Mouse (Mus musculus) limb, embryonic 12.5 days (tissue): Measurements from ENCODE around the gene Actn4. TPM values are rescaled to one million over a fixed set of nuclear protein-coding genes. Genes with fewer than 3 reads are reported as not detected.

ENCODE experiments used
- ATAC-seq: fragments of 200-750 bp; cut with Nextera tagmentation; 2 replicates; pipeline ENCODE4 v1.8.0; 2017; ENCODE audit warnings: low read depth, moderate TSS enrichment; ENCODE audit not compliant: insufficient number of reproducible peaks, insufficient read depth, low FRiP score, low TSS enrichment
- H3K27ac ChIP-seq: fragments of 300-500 bp; sonication (generic); 2 replicates; pipeline ENCODE4 v1.5.1; 2016; ENCODE audit warnings: mild to moderate bottlenecking, moderate library complexity
- H3K27me3 ChIP-seq: fragments of 300-500 bp; sonication (generic); 2 replicates; pipeline ENCODE4 v1.6.1; 2016; ENCODE audit warnings: mild to moderate bottlenecking, moderate library complexity
- H3K36me3 ChIP-seq: fragments of 300-500 bp; sonication (generic); 2 replicates; pipeline ENCODE4 v1.6.1; 2016; ENCODE audit warnings: mild to moderate bottlenecking, moderate library complexity
- H3K4me1 ChIP-seq: fragments of 300-500 bp; sonication (generic); replicated peaks from 2 replicates; pipeline ENCODE4 v1.6.1; 2016
- H3K4me2 ChIP-seq: fragments of 300-500 bp; sonication (generic); 2 replicates; pipeline ENCODE4 v1.6.1; 2016; ENCODE audit warnings: mild to moderate bottlenecking, moderate library complexity
- H3K4me3 ChIP-seq: fragments of 300-500 bp; sonication (generic); replicated peaks from 2 replicates; pipeline ENCODE4 v1.5.1; 2016; ENCODE audit warnings: mild to moderate bottlenecking
- H3K9ac ChIP-seq: fragments of 300-500 bp; sonication (generic); replicated peaks from 2 replicates; pipeline ENCODE4 v1.6.1; 2016; ENCODE audit warnings: mild to moderate bottlenecking, moderate library complexity
- H3K9me3 ChIP-seq: fragments of 300-500 bp; sonication (generic); 2 replicates; pipeline ENCODE4 v1.6.1; 2016; ENCODE audit warnings: mild to moderate bottlenecking, moderate library complexity
- WGBS: fragments of 180-500 bp; shearing (Covaris S2); methylation state at CpG from one replicate; pipeline ENCODE4 v1.1.7; 2016; 5-methylcytosine and 5-hydroxymethylcytosine counted together
- polyA plus RNA-seq: library from polyadenylated mRNA; unstranded; fragments of >200 nt; fragmentation: Nextera tagmentation; extraction: Ambion mirVana; gene quantifications from 2 replicates; pipeline ENCODE4 v1.2.1, GENCODE M21; 2016

The Actn4 gene
- polyA plus RNA-seq, 1 experiment from 2014 or later: 269 TPM

DNA sequence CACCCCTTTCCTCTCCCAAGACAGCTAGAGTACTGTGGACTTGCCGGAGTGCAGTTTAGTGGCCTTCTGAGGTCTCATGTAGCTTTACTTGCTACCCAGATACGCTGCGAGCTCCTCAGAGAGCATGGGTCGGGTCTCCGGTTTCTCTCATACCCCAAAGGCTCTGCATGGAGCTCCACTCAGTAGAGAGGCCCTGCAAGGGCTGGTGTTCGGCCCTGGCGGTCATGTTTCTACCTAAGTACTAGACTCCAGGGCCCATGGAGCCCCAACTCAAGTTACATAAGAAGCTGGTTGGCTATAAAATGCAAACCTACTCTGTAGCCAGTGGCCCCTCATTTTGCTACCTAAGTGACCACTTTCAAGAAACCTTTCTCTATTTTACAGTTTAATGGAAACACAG, 13.4 kb downstream of the Actn4 start:
- peaks cover 95% of the 10 kb centered on the region for H3K4me1 ChIP-seq
- H3K27ac ChIP-seq: peak overlapping the region; percentile 97
- H3K9ac ChIP-seq: 0 out of 2 replicates have a peak overlapping the region, but pooled peaks have one; percentile 1
- peaks cover 6% of the 10 kb centered on the region; the same call in 1 of the 2 replicates for H3K36me3 ChIP-seq
- no peaks in the 10 kb centered on the region for H3K27me3 ChIP-seq
- H3K4me3 ChIP-seq: peak overlapping the region; percentile 8; the same call in 1 of the 2 replicates
- 63% methylated on average over 7 of the region's 7 CpGs for WGBS
- peak overlapping the region; percentile 20 for H3K4me2 ChIP-seq
- no peak for ATAC-seq
- H3K9me3 ChIP-seq: no peaks in the 10 kb centered on the region

DNA sequence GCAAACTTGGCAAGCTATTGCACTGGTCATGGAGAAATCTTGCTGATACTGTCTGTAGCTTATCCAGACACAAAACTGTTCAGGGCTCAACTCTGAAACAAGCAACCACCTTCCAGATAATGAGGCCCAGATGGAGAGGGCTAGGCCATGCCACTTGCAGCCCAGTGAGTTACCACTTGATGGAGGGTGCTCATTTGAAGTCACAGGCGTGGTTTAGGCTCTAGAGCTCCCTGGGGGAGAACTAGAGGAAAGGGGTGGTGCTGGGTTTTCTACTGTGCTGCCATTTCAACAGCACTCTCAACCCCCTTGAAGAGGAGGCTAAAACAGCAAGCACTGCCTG, 15.9 kb downstream of the Actn4 start:
- Histone ChIP-seq H3K4me2 (peak overlapping the region; percentile 39), H3K36me3 (peaks cover 26% of the 10 kb centered on the region; the same call in 1 of the 2 replicates), H3K4me1 (peaks cover 86% of the 10 kb centered on the region), H3K27ac (peak overlapping the region; percentile 97), H3K9ac (peak overlapping the region; percentile 13; the same call in 1 of the 2 replicates), H3K27me3 (no peaks in the 10 kb centered on the region), H3K4me3 (no peak overlapping the region), H3K9me3 (no peaks in the 10 kb centered on the region)
- ATAC-seq: no peak
- WGBS: 0% methylated on average over 1 of the region's 1 CpGs

DNA sequence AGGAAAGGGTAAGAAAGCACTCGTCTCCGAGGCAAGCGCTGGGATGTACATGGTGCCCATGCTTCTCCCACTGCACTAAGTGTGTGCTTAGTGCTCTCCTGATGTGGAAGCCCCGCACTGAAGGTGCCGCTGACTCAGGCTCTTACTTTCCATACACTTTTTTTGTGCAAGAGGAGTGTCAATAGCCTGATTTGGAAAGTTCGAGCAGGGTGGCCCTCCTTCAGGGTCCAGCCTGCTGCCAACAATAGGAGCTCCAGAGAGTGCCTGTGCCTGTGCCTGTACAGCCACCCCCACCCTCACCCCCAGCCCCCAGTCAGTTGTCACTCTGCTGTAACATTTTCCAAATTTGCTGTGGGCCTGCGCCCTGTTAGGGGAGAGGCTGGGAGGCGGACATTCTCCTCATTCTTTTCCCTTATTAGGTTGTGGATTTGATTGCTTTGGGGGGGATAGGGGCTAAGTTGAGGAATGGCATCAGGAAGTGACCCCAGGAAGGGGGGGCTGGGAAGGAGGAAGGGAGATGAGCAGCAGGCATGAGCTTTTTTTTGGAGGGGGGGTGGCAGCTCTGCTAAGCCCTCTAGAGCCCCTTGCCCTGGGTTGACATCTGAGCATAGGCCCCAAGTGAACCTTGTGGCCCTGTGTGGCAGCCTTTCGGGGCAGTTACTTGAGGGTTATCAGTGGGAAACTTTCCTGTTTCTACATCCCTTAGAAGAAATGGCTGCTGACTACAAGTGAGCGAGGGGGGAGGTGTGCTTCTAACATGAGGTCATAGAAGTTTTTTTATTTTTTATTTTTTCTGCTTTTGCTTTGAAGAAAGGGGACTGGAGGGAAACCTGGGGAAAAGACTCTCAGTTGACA, 16.5 kb downstream of the Actn4 start:
- peak overlapping the region; percentile 13; the same call in 1 of the 2 replicates for H3K9ac ChIP-seq
- no peaks in the 10 kb centered on the region for H3K27me3 ChIP-seq
- no peaks in the 10 kb centered on the region for H3K9me3 ChIP-seq
- H3K27ac ChIP-seq: peak overlapping the region; percentile 97
- peak; percentile 80 for ATAC-seq
- H3K36me3 ChIP-seq: peaks cover 24% of the 10 kb centered on the region; the same call in 1 of the 2 replicates
- 8% methylated on average over 10 of the region's 10 CpGs for WGBS
- H3K4me2 ChIP-seq: peak overlapping the region; percentile 39
- peaks cover 84% of the 10 kb centered on the region for H3K4me1 ChIP-seq
- 0 out of 2 replicates have a peak overlapping the region, but pooled peaks have one; percentile 6 for H3K4me3 ChIP-seq

DNA sequence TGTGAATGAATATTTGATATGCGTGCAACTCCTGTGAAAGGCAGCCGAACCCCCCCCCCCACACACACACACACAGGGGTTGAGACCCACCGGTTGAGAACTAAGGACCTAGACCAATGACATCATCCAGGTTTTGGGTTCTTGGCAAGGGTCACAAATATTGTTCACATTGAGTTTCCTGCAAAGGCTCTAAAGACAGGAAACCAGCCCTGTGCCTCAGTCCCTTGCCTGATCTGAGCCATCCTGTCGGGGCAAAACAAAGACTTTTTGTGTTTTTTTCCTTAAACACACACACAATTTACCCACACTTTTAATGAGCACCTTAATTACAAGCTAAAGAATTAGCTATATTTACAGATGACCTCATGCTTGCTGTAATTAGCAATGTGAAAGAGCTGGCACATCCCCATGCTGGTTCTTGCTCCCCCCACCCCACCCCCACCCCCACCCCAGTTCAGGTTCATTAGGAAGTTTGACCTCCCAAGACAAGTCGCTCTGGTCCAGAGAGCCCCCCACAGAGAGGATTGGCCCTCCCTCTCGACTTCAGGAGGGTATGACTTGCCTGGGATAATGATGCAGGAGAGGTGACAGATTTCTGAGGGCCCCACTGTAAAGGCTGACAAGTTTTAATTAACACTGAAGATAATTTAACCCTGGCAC, 17.3 kb downstream of the Actn4 start:
- H3K27ac ChIP-seq: peak overlapping the region; percentile 97
- peak; percentile 26; the same call in 1 of the 2 replicates for ATAC-seq
- H3K4me1 ChIP-seq: peaks cover 84% of the 10 kb centered on the region
- 0 out of 2 replicates have a peak overlapping the region, but pooled peaks have one; percentile 13 for H3K9ac ChIP-seq
- 39% methylated on average over 6 of the region's 6 CpGs for WGBS
- H3K4me3 ChIP-seq: 0 out of 2 replicates have a peak overlapping the region, but pooled peaks have one; percentile 6
- peaks cover 27% of the 10 kb centered on the region; the same call in 1 of the 2 replicates for H3K36me3 ChIP-seq
- no peaks in the 10 kb centered on the region for H3K27me3 ChIP-seq
- peak overlapping the region; percentile 39 for H3K4me2 ChIP-seq
- H3K9me3 ChIP-seq: no peaks in the 10 kb centered on the region

DNA sequence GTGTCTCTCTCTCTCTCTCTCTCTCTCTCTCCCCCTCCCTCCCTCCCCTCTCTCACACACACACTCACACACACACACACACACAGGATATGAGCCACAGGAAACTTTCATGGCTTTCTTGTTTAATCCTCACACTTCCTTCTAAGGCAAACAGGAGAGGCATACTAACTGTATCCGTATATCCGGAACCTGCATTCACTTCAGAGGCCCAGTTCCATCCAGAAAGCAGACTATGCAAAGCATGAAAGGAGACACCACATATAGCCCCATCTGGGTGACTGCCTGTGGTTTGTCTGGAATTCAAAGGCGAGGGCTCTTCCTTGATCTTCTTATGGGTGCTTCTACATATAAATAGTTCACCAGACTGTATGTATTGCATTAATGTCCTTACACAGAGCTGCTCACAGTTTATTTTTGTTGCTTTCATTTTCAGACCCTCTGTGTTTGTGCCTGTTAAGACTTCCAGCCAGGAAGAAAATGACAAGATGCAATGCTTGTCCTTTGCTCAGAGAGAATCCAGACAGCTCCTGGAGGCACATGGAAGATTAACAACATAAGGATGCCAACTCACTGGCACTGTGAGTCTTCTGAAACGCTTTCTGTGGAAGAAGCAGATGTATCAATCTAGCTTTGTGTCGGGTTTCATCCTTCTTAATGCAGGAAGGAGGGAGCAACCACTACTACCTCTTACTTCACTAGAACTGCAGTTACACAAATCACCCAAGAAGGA, 18.5 kb downstream of the Actn4 start:
- Histone ChIP-seq H3K4me1 (peaks cover 84% of the 10 kb centered on the region), H3K9ac (no peak overlapping the region), H3K4me3 (no peak overlapping the region), H3K27ac (peak overlapping the region; percentile 68), H3K36me3 (peaks cover 28% of the 10 kb centered on the region; the same call in 1 of the 2 replicates), H3K4me2 (no peak overlapping the region), H3K9me3 (no peaks in the 10 kb centered on the region), H3K27me3 (no peaks in the 10 kb centered on the region)
- 62% methylated on average over 5 of the region's 5 CpGs for WGBS
- no peak for ATAC-seq

DNA sequence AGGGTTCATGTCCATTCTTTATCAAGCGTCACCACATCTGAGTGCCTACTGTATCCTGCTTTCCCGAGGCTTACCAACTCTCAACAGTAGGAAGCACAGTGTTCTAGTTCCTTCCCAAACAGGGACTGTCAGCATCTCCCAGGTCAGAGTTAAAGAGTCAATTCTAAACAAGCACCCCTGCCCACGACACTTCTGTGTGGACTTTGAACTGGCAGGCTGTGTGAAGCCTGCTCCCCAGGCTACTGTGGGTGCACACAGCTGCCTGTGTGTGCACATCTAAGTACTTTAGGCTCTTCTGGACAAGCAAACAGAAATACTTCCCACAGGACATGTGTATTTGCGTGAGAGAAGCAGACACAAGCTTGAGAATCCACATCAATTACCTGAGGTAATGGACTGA, 20.6 kb downstream of the Actn4 start:
- Histone ChIP-seq H3K36me3 (peaks cover 33% of the 10 kb centered on the region; the same call in 1 of the 2 replicates), H3K9ac (no peak overlapping the region), H3K4me3 (no peak overlapping the region), H3K4me2 (no peak overlapping the region), H3K27me3 (no peaks in the 10 kb centered on the region), H3K4me1 (peaks cover 75% of the 10 kb centered on the region), H3K9me3 (no peaks in the 10 kb centered on the region), H3K27ac (peak overlapping the region; percentile 64)
- ATAC-seq: no peak
- WGBS: 75% methylated on average over 4 of the region's 4 CpGs

DNA sequence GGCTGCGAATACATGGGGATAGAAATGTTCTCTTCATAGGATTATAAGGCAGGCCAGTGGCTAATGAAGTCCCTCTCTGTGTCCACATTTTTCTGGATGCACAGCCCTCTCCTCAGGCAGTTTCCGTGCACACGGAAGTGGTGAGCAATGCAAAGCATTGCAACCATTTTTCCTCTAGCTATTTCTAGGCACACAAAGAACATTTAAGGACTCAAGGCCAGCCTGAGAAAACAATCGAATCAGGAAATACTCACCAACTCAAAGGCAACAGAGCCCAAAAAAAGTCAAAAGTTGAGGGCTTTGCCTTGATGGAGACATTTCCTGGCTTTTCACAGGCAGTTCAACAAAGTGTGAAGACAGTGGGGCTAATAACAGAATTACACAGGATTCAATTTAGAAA, 21.0 kb downstream of the Actn4 start:
- Histone ChIP-seq H3K27ac (peak overlapping the region; percentile 64; the same call in 1 of the 2 replicates), H3K36me3 (peaks cover 33% of the 10 kb centered on the region; the same call in 1 of the 2 replicates), H3K4me3 (no peak overlapping the region), H3K4me2 (no peak overlapping the region), H3K9me3 (no peaks in the 10 kb centered on the region), H3K4me1 (peaks cover 75% of the 10 kb centered on the region), H3K27me3 (no peaks in the 10 kb centered on the region), H3K9ac (no peak overlapping the region)
- ATAC-seq: no peak
- whole genome bisulfite sequencing: 82% methylated on average over 4 of the region's 4 CpGs

DNA sequence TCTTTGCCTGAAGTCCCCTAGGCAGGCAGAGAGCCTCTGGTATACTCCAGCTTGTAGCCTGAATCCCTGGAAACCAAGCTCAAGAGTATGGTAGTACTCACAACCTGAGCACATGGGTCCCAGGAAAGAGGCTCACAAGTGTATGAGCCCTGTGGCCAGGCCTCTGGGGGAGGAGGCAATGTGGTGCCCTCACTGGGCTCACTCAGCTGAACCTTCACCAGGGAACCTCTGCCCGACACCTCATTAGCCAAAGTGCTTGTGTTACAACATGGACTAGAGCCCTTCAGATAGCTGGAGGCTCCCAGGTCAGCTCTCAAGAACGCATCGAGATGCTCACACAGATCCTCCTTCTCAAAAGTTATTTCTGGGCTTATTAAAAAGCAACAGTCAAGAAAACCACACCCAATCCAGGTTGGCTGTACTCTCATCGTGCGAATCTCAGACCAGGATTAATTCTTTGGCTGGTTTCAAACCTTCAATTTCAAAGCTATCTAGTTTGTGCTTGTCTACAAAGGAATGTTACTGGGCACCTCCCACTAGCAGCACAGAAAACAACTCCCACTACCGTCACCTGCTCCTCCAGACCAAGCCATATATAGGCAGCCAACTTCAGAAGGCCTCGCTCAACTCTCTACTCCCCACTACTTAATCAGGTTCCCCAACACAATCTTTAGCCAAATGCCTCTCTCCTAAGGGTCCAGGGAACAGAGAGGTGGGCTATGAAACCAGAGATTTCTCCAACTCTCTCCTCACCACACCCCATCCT, 22.5 kb downstream of the Actn4 start:
- no peak overlapping the region for H3K4me2 ChIP-seq
- peak overlapping the region; percentile 64 for H3K27ac ChIP-seq
- ATAC-seq: no peak
- WGBS: 85% methylated on average over 7 of the region's 7 CpGs
- H3K9ac ChIP-seq: no peak overlapping the region
- H3K36me3 ChIP-seq: peaks cover 33% of the 10 kb centered on the region; the same call in 1 of the 2 replicates
- H3K9me3 ChIP-seq: no peaks in the 10 kb centered on the region
- no peaks in the 10 kb centered on the region for H3K27me3 ChIP-seq
- H3K4me1 ChIP-seq: peaks cover 67% of the 10 kb centered on the region
- H3K4me3 ChIP-seq: no peak overlapping the region

DNA sequence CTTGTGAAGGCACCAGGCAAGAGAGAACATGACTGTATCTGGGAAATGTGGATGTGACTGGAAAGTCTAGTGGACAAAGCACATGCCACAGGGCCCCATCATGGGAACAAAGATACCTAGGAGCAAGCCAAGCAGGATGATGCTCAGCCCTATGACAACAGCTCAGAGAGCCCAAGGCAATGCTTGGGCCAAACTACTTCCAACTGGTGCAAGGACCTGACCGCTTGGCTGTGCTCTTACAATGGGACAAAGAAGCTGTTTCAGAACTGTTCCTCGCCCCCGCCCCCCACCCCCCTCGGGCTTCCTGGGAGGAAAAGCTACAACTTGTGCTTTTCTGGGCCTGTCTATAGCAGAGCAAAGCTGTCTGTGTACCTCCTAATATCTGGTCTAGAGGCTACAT, 23.5 kb downstream of the Actn4 start:
- Histone ChIP-seq H3K4me3 (no peak overlapping the region), H3K4me1 (peaks cover 61% of the 10 kb centered on the region), H3K27ac (peak overlapping the region; percentile 64; the same call in 1 of the 2 replicates), H3K9me3 (no peaks in the 10 kb centered on the region), H3K9ac (no peak overlapping the region), H3K27me3 (no peaks in the 10 kb centered on the region), H3K36me3 (peaks cover 43% of the 10 kb centered on the region), H3K4me2 (no peak overlapping the region)
- ATAC-seq: no peak
- 83% methylated on average over 4 of the region's 4 CpGs for WGBS

DNA sequence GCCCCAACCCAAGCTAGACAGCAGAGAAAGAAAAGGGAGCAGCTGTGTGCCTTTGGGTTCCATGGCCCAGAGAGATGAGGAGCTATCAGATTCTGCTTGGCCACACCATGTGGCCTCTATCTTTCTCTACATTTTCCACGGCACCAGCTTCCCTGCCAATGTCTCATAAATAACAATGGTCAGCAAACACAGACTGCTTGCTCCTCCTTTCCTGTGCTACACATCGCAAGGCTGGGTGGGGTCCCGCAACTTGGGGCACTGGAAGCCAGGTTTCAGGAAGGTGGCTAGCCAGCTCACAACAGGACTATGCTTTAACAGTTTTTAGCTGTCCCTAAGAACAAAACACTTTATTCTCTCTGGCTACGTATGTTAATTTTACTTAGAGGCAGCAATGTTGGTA, 25.4 kb downstream of the Actn4 start:
- no peak overlapping the region for H3K9ac ChIP-seq
- H3K4me1 ChIP-seq: peaks cover 59% of the 10 kb centered on the region
- no peak for ATAC-seq
- no peaks in the 10 kb centered on the region for H3K9me3 ChIP-seq
- H3K36me3 ChIP-seq: peaks cover 30% of the 10 kb centered on the region
- WGBS: 81% methylated on average over 4 of the region's 4 CpGs
- no peak overlapping the region for H3K4me3 ChIP-seq
- no peak overlapping the region for H3K4me2 ChIP-seq
- H3K27ac ChIP-seq: peak overlapping the region; percentile 50
- H3K27me3 ChIP-seq: no peaks in the 10 kb centered on the region
